Mouse (Mus musculus) central nervous system, embryonic 14 days (tissue): ENCODE results near the gene Frk. TPM values are rescaled to one million over a fixed set of nuclear protein-coding genes. Genes with fewer than 3 reads are reported as not detected.

Experiments used
- polyA plus RNA-seq: library from polyadenylated mRNA; depleted of rRNA; stranded (reverse); fragments of >200 nt; gene quantifications from 2 replicates; pipeline ENCODE4 v1.2.3, GENCODE M21; 2012; rRNA removed

Gene Frk
- polyA plus RNA-seq = 0.45 and 1.3 TPM in 2 replicates

DNA sequence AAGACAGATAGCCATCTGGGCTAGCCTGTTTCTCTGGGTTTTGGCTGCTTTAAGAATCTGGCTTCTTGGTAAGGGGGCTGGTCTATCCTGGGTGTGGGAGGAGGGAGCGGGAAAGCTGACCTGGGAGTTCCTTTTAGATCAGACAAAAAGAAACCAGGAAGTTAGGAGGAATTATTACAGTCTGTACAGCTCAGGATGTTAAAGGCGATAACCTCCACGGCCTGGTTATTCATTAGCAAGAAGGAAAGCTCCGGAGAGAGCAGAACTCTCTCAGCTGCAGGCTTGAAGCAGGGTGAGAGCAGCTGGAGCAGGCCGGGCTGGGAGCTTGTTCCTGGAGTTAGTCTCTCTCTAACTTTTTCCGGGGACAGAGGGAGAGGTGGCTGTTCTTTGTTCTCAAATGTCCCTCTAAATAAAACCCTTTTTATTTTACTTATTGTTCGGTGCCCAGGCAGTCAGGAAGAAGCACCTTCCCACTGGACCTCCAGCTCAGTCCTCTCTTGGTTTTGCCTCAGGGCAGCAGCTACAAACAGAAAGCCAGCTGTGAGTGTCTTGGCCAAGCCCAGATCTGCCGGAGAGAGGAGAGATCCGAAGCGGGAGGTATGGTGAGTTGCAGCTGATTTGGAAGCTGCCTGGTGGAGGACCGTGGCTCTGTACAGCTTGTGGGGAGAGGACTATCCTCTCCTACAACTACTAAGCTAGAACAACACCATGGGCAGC is at the start of gene Frk:
Gene Frk (plus strand): TSS at position 103 of the 717 bp plus-strand sequence.

Other genes starting within 250 kb of the Frk start
- gene Tspyl1, start 201.2 kb upstream of the Frk start, polyA plus RNA-seq = 62.2 and 64.8 TPM in 2 replicates
- gene Tspyl4, start 186.0 kb upstream of the Frk start, polyA plus RNA-seq = 136 and 138 TPM in 2 replicates
- gene Col10a1, start 93.4 kb upstream of the Frk start, polyA plus RNA-seq = 0.05 and 23.4 TPM in 2 replicates
- gene Nt5dc1, start 64.8 kb upstream of the Frk start, polyA plus RNA-seq = 1.9 and 2.4 TPM in 2 replicates